Mouse (Mus musculus) olfactory bulb, adult 2 months (tissue): ENCODE results near the gene Rnd2. TPM values are rescaled to one million over a fixed set of nuclear protein-coding genes. Genes with fewer than 3 reads are reported as not detected.

Source experiments
- H3K27ac ChIP-seq: fragments of 200-500 bp; 2 replicates; pipeline ENCODE4 v1.5.1; 2012; ENCODE audit warnings: low read depth, low read length; ENCODE audit not compliant: insufficient read depth
- H3K4me1 ChIP-seq: fragments of 200-500 bp; 2 replicates; pipeline ENCODE4 v1.6.1; 2012; ENCODE audit warnings: low read length; ENCODE audit not compliant: control insufficient read depth, insufficient read depth
- H3K4me3 ChIP-seq: fragments of 200-500 bp; 2 replicates; pipeline ENCODE4 v1.5.1; 2012; ENCODE audit warnings: mild to moderate bottlenecking, low read depth, low read length, moderate library complexity; ENCODE audit not compliant: insufficient read depth
- CTCF ChIP-seq: fragments of 200-500 bp; IDR thresholded peaks from 2 replicates; pipeline ENCODE4 v1.5.1; 2012; ENCODE audit warnings: low read depth, mild to moderate bottlenecking, low read length, moderate library complexity; ENCODE audit not compliant: insufficient read depth
- POLR2A ChIP-seq: fragments of 200-500 bp; IDR thresholded peaks from 2 replicates; pipeline ENCODE4 v1.6.1; 2012; ENCODE audit warnings: mild to moderate bottlenecking, low read depth, low read length, moderate library complexity; ENCODE audit not compliant: insufficient read depth
- WGBS: fragments of 180-500 bp; shearing (Covaris S2); methylation state at CpG from one replicate; pipeline ENCODE4 v1.1.7; 2018; 5-methylcytosine and 5-hydroxymethylcytosine counted together
- polyA plus RNA-seq: library from polyadenylated mRNA; stranded (reverse); fragments of >200 nt; gene quantifications from 2 replicates; pipeline ENCODE4 v1.2.4, GENCODE M21; 2012; ENCODE audit warnings: low replicate concordance; ENCODE audit not compliant: missing spikeins, insufficient read depth, insufficient read length

The Rnd2 gene
- polyA plus RNA-seq, 1 experiment, result not detected

DNA sequence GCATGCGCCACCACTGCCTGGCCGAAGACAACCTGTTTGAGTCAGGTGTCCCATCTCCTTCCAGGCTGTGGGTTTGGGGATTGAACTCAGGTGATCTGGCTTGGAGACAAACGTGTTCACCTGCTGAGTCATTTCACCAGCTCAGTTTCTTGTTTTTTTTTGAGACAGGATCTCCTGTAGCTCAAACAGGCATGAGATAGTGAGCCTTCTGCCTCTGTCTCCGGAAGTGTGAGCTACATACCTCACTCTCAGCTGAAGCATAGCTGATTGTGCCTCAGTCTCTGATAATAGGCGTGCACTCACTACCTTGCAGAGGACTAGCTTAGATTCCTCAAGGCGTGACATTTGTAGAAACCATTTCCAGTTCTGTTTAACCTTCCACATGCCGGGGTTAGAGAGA lies 20.0 kb downstream of the Rnd2 start:
- 93% methylated on average over 7 of the region's 7 CpGs for WGBS

DNA sequence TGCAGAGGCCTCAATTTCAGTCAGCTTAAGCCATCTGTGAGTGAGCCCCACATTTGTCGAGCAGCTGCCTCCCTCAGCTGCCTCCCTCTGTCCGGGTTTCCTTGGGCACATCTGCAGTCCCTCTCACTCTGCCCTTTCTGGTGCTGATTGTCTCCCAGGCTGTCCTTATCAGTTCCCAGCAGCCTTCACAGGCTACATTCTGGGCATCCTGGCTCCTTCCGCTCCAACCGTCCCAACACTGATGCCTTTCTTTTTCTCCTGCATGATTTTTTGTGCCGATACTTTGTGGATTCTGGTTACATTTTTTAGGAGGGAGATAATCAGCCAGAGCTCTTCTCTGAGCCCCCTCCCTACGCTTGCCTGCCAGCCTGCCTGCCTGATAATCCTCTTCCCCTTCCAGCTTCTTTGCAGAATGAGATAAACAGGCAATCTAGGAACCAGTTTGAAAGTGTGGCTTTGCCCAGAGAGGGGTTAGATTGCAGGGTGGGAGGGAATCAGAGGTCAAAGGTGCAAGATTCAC lies 20.8 kb downstream of the Rnd2 start:
- no peaks in the 10 kb centered on the region for H3K4me1 ChIP-seq
- no peak overlapping the region for H3K27ac ChIP-seq
- 55% methylated on average over 6 of the region's 6 CpGs for WGBS
- no peak for TF ChIP-seq POLR2A
- TF ChIP-seq CTCF, result no peak
- no peak overlapping the region for H3K4me3 ChIP-seq

More for the DNA sequence above, 20.0 kb downstream of the Rnd2 start:
- Histone ChIP-seq H3K27ac (no peak overlapping the region), H3K4me1 (no peaks in the 10 kb centered on the region), H3K4me3 (no peak overlapping the region)
- TF ChIP-seq POLR2A (no peak), CTCF (no peak)

DNA sequence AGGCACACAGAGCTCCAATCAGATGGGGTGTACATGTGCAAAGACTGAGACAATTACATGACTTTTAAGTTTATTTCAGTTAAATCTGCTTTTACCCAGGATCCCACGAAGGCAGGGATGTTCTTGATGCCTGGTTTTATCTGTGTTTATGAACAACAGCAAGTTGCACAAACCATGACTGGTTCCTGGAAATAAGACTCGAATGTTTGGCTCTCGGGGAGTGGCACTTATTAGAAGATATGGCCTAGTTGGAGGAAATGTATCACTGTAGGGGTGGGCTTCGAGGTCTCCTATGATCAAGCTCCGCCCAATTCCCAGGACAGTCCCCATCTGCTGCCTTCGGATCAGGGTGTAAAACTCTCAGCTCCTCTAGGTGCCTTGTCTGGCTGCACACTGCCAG lies 21.3 kb downstream of the Rnd2 start:
- WGBS, result 92% methylated on average over 6 of the region's 6 CpGs
- Histone ChIP-seq H3K4me3 (no peak overlapping the region), H3K27ac (no peak overlapping the region), H3K4me1 (no peaks in the 10 kb centered on the region)
- TF ChIP-seq POLR2A (no peak), CTCF (no peak)

DNA sequence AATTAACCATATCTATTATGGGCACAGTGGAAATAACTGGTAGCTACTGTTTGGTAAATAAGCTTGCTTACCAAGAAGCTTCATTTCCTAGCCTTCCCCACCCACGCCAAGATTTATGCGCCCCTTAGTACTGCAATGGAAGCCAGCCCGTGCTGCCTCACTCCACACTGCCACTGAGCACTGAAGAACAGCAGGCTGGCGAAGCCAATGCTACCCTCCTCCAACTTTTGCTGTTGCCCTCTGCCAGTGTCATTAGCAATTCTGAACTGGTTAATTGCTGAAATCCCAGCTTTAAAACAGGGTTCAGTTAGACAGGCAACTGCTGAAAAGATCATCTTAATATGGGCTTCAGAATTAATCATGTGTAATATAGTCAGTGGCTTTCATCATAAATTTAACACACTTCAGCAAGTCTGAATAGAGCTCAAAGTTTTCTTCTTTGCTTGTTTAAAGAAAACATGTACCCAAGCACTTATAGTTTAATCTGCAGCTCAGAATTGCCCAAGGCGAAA lies 41.5 kb downstream of the Rnd2 start:
- H3K4me3 ChIP-seq, result no peak overlapping the region
- WGBS, result 31% methylated on average over 5 of the region's 5 CpGs
- TF ChIP-seq POLR2A, result no peak
- no peak for TF ChIP-seq CTCF
- no peaks in the 10 kb centered on the region; the same call in 1 of the 2 replicates for H3K4me1 ChIP-seq
- H3K27ac ChIP-seq, result no peak overlapping the region

DNA sequence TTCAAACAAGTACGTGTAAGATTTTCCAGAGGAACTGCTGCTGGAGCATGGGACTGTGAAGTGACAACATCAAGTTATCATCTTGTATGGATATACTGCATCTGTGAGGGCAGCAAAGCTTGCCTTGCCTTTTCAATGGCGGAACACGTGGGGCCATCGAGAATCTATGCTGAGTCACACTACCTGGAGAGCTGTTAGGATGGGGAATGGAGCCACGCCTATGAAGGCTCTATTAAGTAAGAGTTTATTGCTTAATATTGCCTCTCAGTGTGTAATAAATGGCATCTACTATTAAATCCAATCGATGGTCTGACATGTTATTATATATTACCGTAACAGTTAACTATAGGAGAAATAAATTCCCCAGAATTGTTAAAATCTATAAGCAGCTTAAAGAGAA lies 42.3 kb downstream of the Rnd2 start:
- no peak overlapping the region for H3K4me3 ChIP-seq
- H3K4me1 ChIP-seq, result no peaks in the 10 kb centered on the region; the same call in 1 of the 2 replicates
- WGBS, result 94% methylated on average over 7 of the region's 7 CpGs
- TF ChIP-seq CTCF (no peak), POLR2A (no peak)
- H3K27ac ChIP-seq, result no peak overlapping the region

DNA sequence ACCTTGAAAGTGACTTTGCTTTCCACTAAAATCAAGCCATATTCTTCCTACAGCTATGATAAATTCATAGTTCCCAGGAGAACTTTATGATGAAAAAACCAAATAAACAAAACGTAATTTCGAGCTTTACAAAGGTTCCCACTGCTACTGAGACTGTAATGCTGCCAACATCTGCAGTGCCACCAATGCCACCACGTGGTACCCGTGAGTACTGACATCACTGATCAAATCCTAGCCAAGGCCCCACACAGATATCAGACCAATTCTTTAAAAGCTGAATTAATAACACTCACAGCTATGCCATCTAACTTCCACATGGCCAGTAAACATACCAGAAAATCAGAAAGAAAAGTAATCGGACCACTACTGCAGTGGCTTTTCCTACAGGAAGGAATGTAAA lies 54.1 kb downstream of the Rnd2 start:
- Histone ChIP-seq H3K27ac (no peak overlapping the region), H3K4me3 (no peak overlapping the region), H3K4me1 (peaks cover 3% of the 10 kb centered on the region; the same call in 1 of the 2 replicates)
- WGBS, result 37% methylated on average over 5 of the region's 5 CpGs
- no peak for TF ChIP-seq CTCF
- TF ChIP-seq POLR2A, result no peak

DNA sequence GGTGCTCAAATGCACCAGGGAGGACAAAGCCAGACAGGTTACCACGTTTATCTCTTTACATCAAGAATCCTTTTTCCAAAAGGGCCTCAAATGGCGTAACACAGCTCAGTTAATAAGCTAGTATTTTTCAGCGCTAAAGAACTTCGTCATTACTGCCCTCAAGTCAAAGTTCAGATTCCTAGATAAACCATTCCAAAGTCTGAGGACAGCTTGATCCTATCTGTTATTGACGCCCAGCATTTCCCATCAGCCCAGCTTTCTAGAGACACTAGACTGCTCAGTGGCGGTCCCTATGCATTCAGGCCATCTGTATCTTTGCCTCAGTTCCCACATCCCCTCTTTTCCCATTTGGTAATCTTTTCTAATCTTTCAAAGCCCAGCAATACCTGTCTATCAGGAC lies 54.6 kb downstream of the Rnd2 start:
- TF ChIP-seq POLR2A, result no peak
- H3K27ac ChIP-seq, result no peak overlapping the region
- WGBS, result 94% methylated on average over 6 of the region's 6 CpGs

More for the DNA sequence above, 54.6 kb downstream of the Rnd2 start:
- Histone ChIP-seq H3K4me1 (peaks cover 3% of the 10 kb centered on the region; the same call in 1 of the 2 replicates), H3K4me3 (no peak overlapping the region)

Other genes with a start within 250 kb of the Rnd2 start
- not detected in 2 replicates for gene Ezh1, start 238.5 kb upstream of the Rnd2 start, polyA plus RNA-seq
- not detected in 2 replicates for gene Ramp2, start 219.0 kb upstream of the Rnd2 start, polyA plus RNA-seq
- gene Vps25, start 211.3 kb upstream of the Rnd2 start, polyA plus RNA-seq, result not detected in 2 replicates
- gene Wnk4, start 204.4 kb upstream of the Rnd2 start, polyA plus RNA-seq, result not detected in 2 replicates
- gene Cntd1, start 186.0 kb upstream of the Rnd2 start, polyA plus RNA-seq, result not detected in 2 replicates
- not detected in 2 replicates for gene Coa3, start 185.9 kb upstream of the Rnd2 start, polyA plus RNA-seq
- not detected in 2 replicates for gene Becn1, start 162.7 kb upstream of the Rnd2 start, polyA plus RNA-seq
- 706 TPM in 1 of 2 replicates, not detected in the other for gene Psme3, start 148.8 kb upstream of the Rnd2 start, polyA plus RNA-seq
- not detected in 2 replicates for gene Aoc2, start 139.9 kb upstream of the Rnd2 start, polyA plus RNA-seq
- not detected in 2 replicates for gene Aoc3, start 134.4 kb upstream of the Rnd2 start, polyA plus RNA-seq
- gene G6pc, start 97.4 kb upstream of the Rnd2 start, polyA plus RNA-seq, result not detected in 2 replicates
- gene Aarsd1, start 47.4 kb upstream of the Rnd2 start, polyA plus RNA-seq, result not detected in 2 replicates
- not detected in 2 replicates for gene Gm27029, start 40.2 kb upstream of the Rnd2 start, polyA plus RNA-seq
- not detected in 2 replicates for gene Rundc1, start 39.9 kb upstream of the Rnd2 start, polyA plus RNA-seq
- not detected in 2 replicates for gene Ptges3l, start 39.7 kb upstream of the Rnd2 start, polyA plus RNA-seq
- not detected in 2 replicates for gene Rpl27, start 22.7 kb upstream of the Rnd2 start, polyA plus RNA-seq
- not detected in 2 replicates for gene Ifi35, start 16.6 kb upstream of the Rnd2 start, polyA plus RNA-seq
- gene Vat1, start 1.2 kb downstream of the Rnd2 start, polyA plus RNA-seq, result not detected in 2 replicates
- not detected in 2 replicates for gene Brca1, start 87.0 kb downstream of the Rnd2 start, polyA plus RNA-seq
- gene Nbr1, start 87.2 kb downstream of the Rnd2 start, polyA plus RNA-seq, result not detected in 2 replicates
- gene Tmem106a, start 117.2 kb downstream of the Rnd2 start, polyA plus RNA-seq, result not detected in 2 replicates
- not detected in 2 replicates for gene Gm11634, start 134.3 kb downstream of the Rnd2 start, polyA plus RNA-seq
- gene Rdm1, start 162.2 kb downstream of the Rnd2 start, polyA plus RNA-seq, result not detected in 2 replicates
- gene Arl4d, start 200.5 kb downstream of the Rnd2 start, polyA plus RNA-seq, result not detected in 2 replicates